Mouse (Mus musculus) cerebellum, adult 2 months (tissue): ENCODE measurements around the gene Erp29. TPM values are rescaled to one million over a fixed set of nuclear protein-coding genes. Genes with fewer than 3 reads are reported as not detected.

Experiments used
- DNase-seq, 2 experiments: peaks; one replicate each; pipeline ENCODE4 v3.0.0; 2021
- H3K27ac ChIP-seq: fragments of 200-500 bp; 2 replicates; pipeline ENCODE4 v1.5.1; 2012; ENCODE audit warnings: low read length, control low read depth, inconsistent platforms; ENCODE audit not compliant: insufficient read depth
- H3K27me3 ChIP-seq: fragments of 200-500 bp; 2 replicates; pipeline ENCODE4 v1.6.1; 2012; ENCODE audit warnings: inconsistent platforms, mild to moderate bottlenecking, low read length, moderate library complexity; ENCODE audit not compliant: control insufficient read depth, insufficient read depth
- H3K4me1 ChIP-seq: fragments of 200-500 bp; 2 replicates; pipeline ENCODE4 v1.6.1; 2011; ENCODE audit warnings: low read length; ENCODE audit not compliant: control insufficient read depth, insufficient read depth
- H3K4me3 ChIP-seq: fragments of 200-500 bp; replicated peaks from 2 replicates; pipeline ENCODE3; 2011; ENCODE audit warnings: mild to moderate bottlenecking, low read depth, low read length, control low read depth; ENCODE audit not compliant: insufficient read depth
- CTCF ChIP-seq: fragments of 200-500 bp; IDR thresholded peaks from 2 replicates; pipeline ENCODE4 v1.5.1; 2011; ENCODE audit warnings: low read depth, mild to moderate bottlenecking, control low read depth, low read length, moderate library complexity, borderline replicate concordance; ENCODE audit not compliant: insufficient read depth
- POLR2A ChIP-seq: fragments of 200-500 bp; IDR thresholded peaks from 2 replicates; pipeline ENCODE4 v1.6.1; 2011; ENCODE audit warnings: low read length, control low read depth, borderline replicate concordance; ENCODE audit not compliant: insufficient read depth
- WGBS: fragments of 180-500 bp; shearing (Covaris S2); methylation state at CpG from one replicate; pipeline ENCODE4 v1.1.7; 2018; 5-methylcytosine and 5-hydroxymethylcytosine counted together
- polyA plus RNA-seq: library from polyadenylated mRNA; depleted of rRNA; stranded (reverse); fragments of >200 nt; gene quantifications from 2 replicates; pipeline ENCODE4 v1.2.3, GENCODE M21; 2012; rRNA removed

The Erp29 gene
- polyA plus RNA-seq, 1 experiment, result 145 TPM

GRCm38 (mm10) chr5:121384757-121385460, 67.4 kb downstream of the Erp29 start:
- no peak for TF ChIP-seq POLR2A
- no peak for TF ChIP-seq CTCF
- peak in 1 of 2 experiments; percentile 72 for DNase-seq
- WGBS, result under 1% methylated on average over 47 of the region's 47 CpGs
- peak overlapping the region; percentile 94 for H3K4me3 ChIP-seq
- no peaks in the 10 kb centered on the region for H3K27me3 ChIP-seq
- H3K27ac ChIP-seq, result peak overlapping the region; percentile 90
- peaks cover 16% of the 10 kb centered on the region for H3K4me1 ChIP-seq

GRCm38 (mm10) chr5:121383857-121384756, 68.2 kb downstream of the Erp29 start:
- Histone ChIP-seq H3K27ac (peak overlapping the region; percentile 90; the same call in 1 of the 2 replicates), H3K4me1 (peaks cover 16% of the 10 kb centered on the region), H3K27me3 (no peaks in the 10 kb centered on the region), H3K4me3 (peak overlapping the region; percentile 94)
- DNase-seq, result peak in 1 of 2 experiments; percentile 30
- no peak for TF ChIP-seq CTCF
- no peak for TF ChIP-seq POLR2A
- WGBS, result 20% methylated on average over 10 of the region's 10 CpGs

GRCm38 (mm10) chr5:121380692-121381091, 71.6 kb downstream of the Erp29 start:
- Histone ChIP-seq H3K27ac (no peak overlapping the region), H3K27me3 (no peaks in the 10 kb centered on the region), H3K4me1 (peaks cover 23% of the 10 kb centered on the region), H3K4me3 (no peak overlapping the region)
- no peak for TF ChIP-seq POLR2A
- TF ChIP-seq CTCF, result peak; percentile 24; the same call in 1 of the 2 replicates
- WGBS, result 93% methylated on average over 2 of the region's 2 CpGs
- no peak for DNase-seq

GRCm38 (mm10) chr5:121378678-121379256, 73.5 kb downstream of the Erp29 start:
- Histone ChIP-seq H3K27ac (no peak overlapping the region), H3K27me3 (no peaks in the 10 kb centered on the region), H3K4me1 (peaks cover 22% of the 10 kb centered on the region), H3K4me3 (no peak overlapping the region)
- WGBS, result 53% methylated on average over 13 of the region's 13 CpGs
- no peak for DNase-seq
- TF ChIP-seq CTCF (no peak), POLR2A (no peak)

Other genes with a start within 250 kb of the Erp29 start
- gene Rpl6, start 248.0 kb downstream of the Erp29 start, polyA plus RNA-seq, result 363 and 400 TPM in 2 replicates
- gene Hectd4, start 232.3 kb downstream of the Erp29 start, polyA plus RNA-seq, result 81.2 and 86.4 TPM in 2 replicates
- 109 and 120 TPM in 2 replicates for gene Trafd1, start 66.9 kb downstream of the Erp29 start, polyA plus RNA-seq
- 19.6 and 21.2 TPM in 2 replicates for gene Naa25, start 54.6 kb downstream of the Erp29 start, polyA plus RNA-seq
- gene Tmem116, start 613 bp downstream of the Erp29 start, polyA plus RNA-seq, result 2.8 and 3.7 TPM in 2 replicates
- gene Adam1b, start 50.9 kb upstream of the Erp29 start, polyA plus RNA-seq, result not detected in 2 replicates
- 30.6 and 31.5 TPM in 2 replicates for gene Adam1a, start 93.0 kb upstream of the Erp29 start, polyA plus RNA-seq
- 0.21 TPM in 2 replicates for gene Gm42878, start 93.0 kb upstream of the Erp29 start, polyA plus RNA-seq
- 88.2 and 94.9 TPM in 2 replicates for gene Mapkapk5, start 93.4 kb upstream of the Erp29 start, polyA plus RNA-seq
- 174 and 192 TPM in 2 replicates for gene Aldh2, start 141.3 kb upstream of the Erp29 start, polyA plus RNA-seq
- gene Acad12, start 166.4 kb upstream of the Erp29 start, polyA plus RNA-seq, result 3.8 and 5.3 TPM in 2 replicates
- gene Acad10, start 208.0 kb upstream of the Erp29 start, polyA plus RNA-seq, result 3.6 and 4.0 TPM in 2 replicates
- gene Brap, start 208.1 kb upstream of the Erp29 start, polyA plus RNA-seq, result 51.2 and 54.4 TPM in 2 replicates